Mouse (Mus musculus): Measurements from ENCODE around the gene Kif3c. TPM values are rescaled to one million over a fixed set of nuclear protein-coding genes. Genes with fewer than 3 reads are reported as not detected.
"Not testable (repeated sequence)": the region's sequence is repeated elsewhere in the genome, so short reads cannot be mapped to it uniquely, and the experiment has no call there.

Kif3c gene
- polyA plus RNA-seq, 1 experiment from 2014 or later: 8.6 TPM

GRCm38 (mm10) chr12:3389394-3389793 lies 24.5 kb downstream of the Kif3c start:
- Histone ChIP-seq H3K36me3 (peaks cover 25% of the 10 kb centered on the region), H3K27me3 (replicated peaks) (no peaks in the 10 kb centered on the region), H3K4me3 (no peak overlapping the region), H3K4me1 (replicated peaks) (peaks cover 25% of the 10 kb centered on the region), H3K9ac (no peak overlapping the region), H3K27ac (ENCODE audit: poor library complexity, severe bottlenecking) (no peak overlapping the region), H3K9me3 (replicated peaks) (no peaks in the 10 kb centered on the region), H3K4me2 (no peak overlapping the region)
- 89% methylated on average over 12 of the region's 12 CpGs for WGBS
- peak; percentile 70; the same call in 1 of the 2 replicates for ATAC-seq (ENCODE audit: insufficient number of reproducible peaks, low FRiP score)

GRCm38 (mm10) chr12:3390071-3390470 lies 25.1 kb downstream of the Kif3c start:
- no peak for ATAC-seq (ENCODE audit: insufficient number of reproducible peaks, low FRiP score)
- Histone ChIP-seq H3K27me3 (replicated peaks) (no peaks in the 10 kb centered on the region), H3K9ac (no peak overlapping the region), H3K36me3 (peaks cover 25% of the 10 kb centered on the region), H3K4me3 (no peak overlapping the region), H3K4me1 (replicated peaks) (peaks cover 21% of the 10 kb centered on the region), H3K27ac (ENCODE audit: poor library complexity, severe bottlenecking) (no peak overlapping the region), H3K4me2 (no peak overlapping the region), H3K9me3 (replicated peaks) (no peaks in the 10 kb centered on the region)
- 86% methylated on average over 2 of the region's 2 CpGs for whole genome bisulfite sequencing

- ATAC-seq (ENCODE audit: insufficient number of reproducible peaks, low FRiP score): peak; percentile 56; the same call in 1 of the 2 replicates
- Histone ChIP-seq H3K36me3 (peaks cover 25% of the 10 kb centered on the region), H3K4me3 (no peak overlapping the region), H3K4me2 (no peak overlapping the region), H3K4me1 (replicated peaks) (peaks cover 15% of the 10 kb centered on the region), H3K27me3 (replicated peaks) (no peaks in the 10 kb centered on the region), H3K27ac (ENCODE audit: poor library complexity, severe bottlenecking) (no peak overlapping the region), H3K9ac (no peak overlapping the region), H3K9me3 (replicated peaks) (no peaks in the 10 kb centered on the region)
- 31% methylated on average over 12 of the region's 12 CpGs for WGBS
These were observed 25.8 kb downstream of the Kif3c start for GRCm38 (mm10) chr12:3390577-3391262.

GRCm38 (mm10) chr12:3391276-3391675 lies 26.3 kb downstream of the Kif3c start:
- Histone ChIP-seq H3K27me3 (replicated peaks) (no peaks in the 10 kb centered on the region), H3K36me3 (peaks cover 25% of the 10 kb centered on the region), H3K9ac (no peak overlapping the region), H3K4me2 (no peak overlapping the region), H3K9me3 (replicated peaks) (no peaks in the 10 kb centered on the region), H3K4me3 (no peak overlapping the region), H3K27ac (ENCODE audit: poor library complexity, severe bottlenecking) (no peak overlapping the region), H3K4me1 (replicated peaks) (peaks cover 9% of the 10 kb centered on the region; the same call in 1 of the 2 replicates)
- WGBS: 64% methylated on average over 1 of the region's 1 CpGs
- no peak for ATAC-seq (ENCODE audit: insufficient number of reproducible peaks, low FRiP score)

GRCm38 (mm10) chr12:3393140-3393539 lies 28.2 kb downstream of the Kif3c start:
- Histone ChIP-seq H3K27me3 (replicated peaks) (no peaks in the 10 kb centered on the region), H3K4me3 (no peak overlapping the region), H3K4me2 (no peak overlapping the region), H3K4me1 (replicated peaks) (peaks cover 7% of the 10 kb centered on the region; the same call in 1 of the 2 replicates), H3K27ac (ENCODE audit: poor library complexity, severe bottlenecking) (no peak overlapping the region), H3K9me3 (replicated peaks) (no peaks in the 10 kb centered on the region), H3K9ac (no peak overlapping the region), H3K36me3 (peaks cover 15% of the 10 kb centered on the region)
- ATAC-seq (ENCODE audit: insufficient number of reproducible peaks, low FRiP score): no peak
- WGBS: 54% methylated on average over 4 of the region's 4 CpGs

- H3K9me3 ChIP-seq (replicated peaks): no peaks in the 10 kb centered on the region
- no peak overlapping the region for H3K9ac ChIP-seq
- no peak overlapping the region for H3K4me3 ChIP-seq
- H3K27ac ChIP-seq (ENCODE audit: poor library complexity, severe bottlenecking): no peak overlapping the region
- peaks cover 7% of the 10 kb centered on the region; the same call in 1 of the 2 replicates for H3K4me1 ChIP-seq (replicated peaks)
- no peaks in the 10 kb centered on the region for H3K27me3 ChIP-seq (replicated peaks)
- 83% methylated on average over 8 of the region's 8 CpGs for WGBS
- no peak for ATAC-seq (ENCODE audit: insufficient number of reproducible peaks, low FRiP score)
- no peak overlapping the region for H3K4me2 ChIP-seq
- H3K36me3 ChIP-seq: peaks cover 10% of the 10 kb centered on the region; the same call in 1 of the 2 replicates
These were observed 32.0 kb downstream of the Kif3c start for GRCm38 (mm10) chr12:3396931-3397330.

- H3K9me3 ChIP-seq (replicated peaks); ATAC-seq (ENCODE audit: insufficient number of reproducible peaks, low FRiP score); H3K4me3 ChIP-seq; H3K4me2 ChIP-seq; H3K4me1 ChIP-seq (replicated peaks); H3K27me3 ChIP-seq (replicated peaks); H3K27ac ChIP-seq (ENCODE audit: poor library complexity, severe bottlenecking); H3K9ac ChIP-seq: not testable (repeated sequence)
- WGBS: 94% methylated on average over 3 of the region's 3 CpGs
- H3K36me3 ChIP-seq: peaks cover 38% of the 10 kb centered on the region
These were observed 40.7 kb downstream of the Kif3c start for GRCm38 (mm10) chr12:3405662-3406061.

- ATAC-seq (ENCODE audit: insufficient number of reproducible peaks, low FRiP score): no peak
- Histone ChIP-seq H3K27ac (ENCODE audit: poor library complexity, severe bottlenecking) (no peak overlapping the region), H3K36me3 (peaks cover 41% of the 10 kb centered on the region), H3K9me3 (replicated peaks) (no peaks in the 10 kb centered on the region), H3K4me3 (no peak overlapping the region), H3K9ac (no peak overlapping the region), H3K4me1 (replicated peaks) (no peaks in the 10 kb centered on the region), H3K27me3 (replicated peaks) (no peaks in the 10 kb centered on the region), H3K4me2 (no peak overlapping the region)
- 94% methylated on average over 6 of the region's 6 CpGs for WGBS
These were observed 41.7 kb downstream of the Kif3c start for GRCm38 (mm10) chr12:3406585-3406984.

GRCm38 (mm10) chr12:3414956-3415355 lies 50.0 kb downstream of the Kif3c start:
- no peaks in the 10 kb centered on the region for H3K4me1 ChIP-seq (replicated peaks)
- peaks cover 18% of the 10 kb centered on the region for H3K36me3 ChIP-seq
- H3K27me3 ChIP-seq (replicated peaks): no peaks in the 10 kb centered on the region
- H3K9ac ChIP-seq: no peak overlapping the region
- H3K9me3 ChIP-seq (replicated peaks): no peaks in the 10 kb centered on the region
- no peak overlapping the region for H3K4me3 ChIP-seq
- no peak overlapping the region for H3K27ac ChIP-seq (ENCODE audit: poor library complexity, severe bottlenecking)
- ATAC-seq (ENCODE audit: insufficient number of reproducible peaks, low FRiP score): no peak
- WGBS: 93% methylated on average over 4 of the region's 4 CpGs
- no peak overlapping the region for H3K4me2 ChIP-seq

GRCm38 (mm10) chr12:3418761-3419160 lies 53.8 kb downstream of the Kif3c start:
- Histone ChIP-seq H3K4me3 (no peak overlapping the region), H3K9me3 (replicated peaks) (no peaks in the 10 kb centered on the region), H3K4me1 (replicated peaks) (no peaks in the 10 kb centered on the region), H3K27ac (ENCODE audit: poor library complexity, severe bottlenecking) (no peak overlapping the region), H3K36me3 (peaks cover 23% of the 10 kb centered on the region), H3K9ac (no peak overlapping the region), H3K27me3 (replicated peaks) (no peaks in the 10 kb centered on the region), H3K4me2 (no peak overlapping the region)
- 86% methylated on average over 3 of the region's 3 CpGs for WGBS
- ATAC-seq (ENCODE audit: insufficient number of reproducible peaks, low FRiP score): no peak

- Histone ChIP-seq H3K4me2 (no peak overlapping the region), H3K9ac (no peak overlapping the region), H3K36me3 (peaks cover 17% of the 10 kb centered on the region), H3K4me1 (replicated peaks) (peaks cover 13% of the 10 kb centered on the region), H3K27me3 (replicated peaks) (no peaks in the 10 kb centered on the region), H3K4me3 (no peak overlapping the region), H3K27ac (ENCODE audit: poor library complexity, severe bottlenecking) (no peak overlapping the region), H3K9me3 (replicated peaks) (no peaks in the 10 kb centered on the region)
- WGBS: 81% methylated on average over 2 of the region's 2 CpGs
- ATAC-seq (ENCODE audit: insufficient number of reproducible peaks, low FRiP score): no peak
These were observed 55.6 kb downstream of the Kif3c start for GRCm38 (mm10) chr12:3420519-3420918.

- H3K9me3 ChIP-seq (replicated peaks): no peaks in the 10 kb centered on the region
- H3K4me2 ChIP-seq: no peak overlapping the region
- peaks cover 15% of the 10 kb centered on the region for H3K4me1 ChIP-seq (replicated peaks)
- no peak overlapping the region for H3K4me3 ChIP-seq
- no peak overlapping the region for H3K9ac ChIP-seq
- WGBS: 74% methylated on average over 1 of the region's 1 CpGs
- H3K27me3 ChIP-seq (replicated peaks): no peaks in the 10 kb centered on the region
- no peak for ATAC-seq (ENCODE audit: insufficient number of reproducible peaks, low FRiP score)
- H3K27ac ChIP-seq (ENCODE audit: poor library complexity, severe bottlenecking): no peak overlapping the region
- peaks cover 13% of the 10 kb centered on the region; the same call in 1 of the 2 replicates for H3K36me3 ChIP-seq
These were observed 57.9 kb downstream of the Kif3c start for GRCm38 (mm10) chr12:3422786-3423185.

Measured in heart, embryonic 12.5 days (tissue).